Mouse (Mus musculus): ENCODE measurements at regions not wholly inside any gene's neighbourhood (a gene's known extent, or its start where the extent isn't known, plus 50 kb on each side); places are given as distances from the start of the nearest gene placed in this dataset.

GRCm38 (mm10) chr3:74657170-74657569 lies 507.7 kb downstream of the Zbbx start:
- DNase-seq (ENCODE audit: low spot score): no peak

GRCm38 (mm10) chr3:74632623-74633022 lies 532.2 kb downstream of the Zbbx start:
- no peak for DNase-seq (ENCODE audit: low spot score)

GRCm38 (mm10) chr3:74601328-74602007 lies 563.4 kb downstream of the Zbbx start:
- no peak for DNase-seq (ENCODE audit: low spot score)

- DNase-seq (ENCODE audit: low spot score): peak; percentile 30
Measured at GRCm38 (mm10) chr3:74588703-74589362, 576.0 kb downstream of the Zbbx start.

- no peak for DNase-seq (ENCODE audit: low spot score)
Measured at GRCm38 (mm10) chr3:74565176-74565575, 599.7 kb downstream of the Zbbx start.

GRCm38 (mm10) chr3:74534795-74535194 lies 630.0 kb downstream of the Zbbx start:
- no peak for DNase-seq (ENCODE audit: low spot score)

GRCm38 (mm10) chr3:74534006-74534698 lies 630.7 kb downstream of the Zbbx start:
- peak; percentile 6 for DNase-seq (ENCODE audit: low spot score)

- no peak for DNase-seq (ENCODE audit: low spot score)
Measured at GRCm38 (mm10) chr3:74483741-74484140, 681.1 kb downstream of the Zbbx start.
